Mouse (Mus musculus) limb, embryonic 15.5 days (tissue): Measurements from ENCODE around the gene Acp7. TPM values are rescaled to one million over a fixed set of nuclear protein-coding genes. Genes with fewer than 3 reads are reported as not detected.

Experiments
- ATAC-seq: fragments of 200-750 bp; cut with Nextera tagmentation; 2 replicates; pipeline ENCODE4 v1.8.0; 2017; ENCODE audit warnings: low read depth, moderate TSS enrichment; ENCODE audit not compliant: insufficient number of reproducible peaks, low FRiP score, low TSS enrichment
- H3K27ac ChIP-seq: fragments of 300-500 bp; sonication (generic); 2 replicates; pipeline ENCODE4 v1.5.1; 2015; ENCODE audit warnings: moderate library complexity, mild to moderate bottlenecking, inconsistent platforms
- H3K27me3 ChIP-seq: fragments of 300-500 bp; sonication (generic); 2 replicates; pipeline ENCODE4 v1.6.1; 2015; ENCODE audit warnings: inconsistent platforms
- H3K36me3 ChIP-seq: fragments of 300-500 bp; sonication (generic); 2 replicates; pipeline ENCODE4 v1.6.1; 2015; ENCODE audit warnings: inconsistent platforms
- H3K4me1 ChIP-seq: fragments of 300-500 bp; sonication (generic); 2 replicates; pipeline ENCODE4 v1.6.1; 2015; ENCODE audit warnings: inconsistent platforms
- H3K4me2 ChIP-seq: fragments of 300-500 bp; sonication (generic); 2 replicates; pipeline ENCODE4 v1.6.1; 2015; ENCODE audit warnings: mild to moderate bottlenecking, inconsistent platforms
- H3K4me3 ChIP-seq: fragments of 300-500 bp; sonication (generic); 2 replicates; pipeline ENCODE4 v1.5.1; 2015; ENCODE audit warnings: mild to moderate bottlenecking, inconsistent platforms
- H3K9ac ChIP-seq: fragments of 300-500 bp; sonication (generic); 2 replicates; pipeline ENCODE4 v1.6.1; 2015; ENCODE audit warnings: inconsistent platforms
- H3K9me3 ChIP-seq: fragments of 300-500 bp; sonication (generic); 2 replicates; pipeline ENCODE4 v1.6.1; 2016; ENCODE audit warnings: inconsistent platforms
- WGBS: fragments of 180-500 bp; shearing (Covaris S2); methylation state at CpG from one replicate; pipeline ENCODE4 v1.1.7; 2015; 5-methylcytosine and 5-hydroxymethylcytosine counted together
- polyA plus RNA-seq: library from polyadenylated mRNA; unstranded; fragments of >200 nt; fragmentation: Nextera tagmentation; extraction: Ambion mirVana; gene quantifications from 2 replicates; pipeline ENCODE4 v1.2.1, GENCODE M21; 2015

The Acp7 gene
- polyA plus RNA-seq, 1 experiment from 2014 or later = 1.9 TPM

DNA sequence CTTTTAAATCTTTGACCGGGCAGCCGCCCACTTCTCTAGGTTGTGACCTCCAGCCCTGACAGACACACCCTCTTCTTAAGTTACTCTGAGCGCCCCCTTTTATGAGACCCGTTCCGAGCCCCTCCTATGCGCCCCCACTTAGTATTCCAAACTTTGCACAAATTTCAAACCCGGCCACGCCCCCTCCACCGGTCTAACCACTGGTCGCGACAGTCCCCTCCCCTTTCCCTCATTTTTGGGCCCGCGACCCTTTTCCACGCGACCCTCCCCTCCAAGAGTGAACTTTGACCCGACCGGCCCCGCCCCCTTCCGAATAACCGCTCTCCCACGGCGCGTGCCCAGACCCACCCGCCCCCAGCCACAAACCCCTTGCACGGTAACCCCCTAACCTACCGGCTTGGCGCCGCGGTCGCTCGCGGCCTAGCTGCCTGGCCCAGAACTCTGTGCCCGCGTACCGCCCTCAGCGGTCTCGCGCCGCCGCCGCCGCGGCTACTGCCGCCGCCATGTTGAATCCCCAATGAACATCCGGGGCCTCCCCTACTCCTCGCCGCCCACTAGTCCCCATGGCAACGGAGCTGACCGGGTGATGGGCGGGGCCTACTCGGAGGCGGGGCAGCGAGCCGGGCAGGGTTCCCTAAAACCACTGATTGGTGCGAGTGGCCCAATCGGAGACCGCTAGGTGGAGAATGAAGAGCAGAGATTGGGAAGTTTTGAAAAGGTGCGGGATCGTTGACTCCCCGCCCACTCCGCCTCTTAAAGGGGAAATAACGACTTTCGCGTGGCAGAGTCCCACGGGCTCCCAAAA, 33.3 kb downstream of the Acp7 start, which contains the start of the genes Samd4b and Pak4:
Gene Samd4b (minus strand): TSS at position 503 of the 805 bp plus-strand sequence.
Gene Pak4 (minus strand): TSS at position 544 of the 805 bp plus-strand sequence.
- Histone ChIP-seq H3K27ac (peak within 1 kb of the TSS; percentile 89), H3K9me3 (no peaks in the 10 kb centered on the region), H3K4me3 (peak within 1 kb of the TSS; percentile 61), H3K27me3 (no peaks in the 10 kb centered on the region), H3K4me1 (peaks cover 48% of the 10 kb centered on the region), H3K9ac (peak within 1 kb of the TSS; percentile 52), H3K4me2 (peak within 1 kb of the TSS; percentile 63), H3K36me3 (peaks cover 1% of the 10 kb centered on the region; the same call in 1 of the 2 replicates)
- ATAC-seq = peak; percentile 91
- under 1% methylated on average over 65 of the region's 66 CpGs for WGBS

DNA sequence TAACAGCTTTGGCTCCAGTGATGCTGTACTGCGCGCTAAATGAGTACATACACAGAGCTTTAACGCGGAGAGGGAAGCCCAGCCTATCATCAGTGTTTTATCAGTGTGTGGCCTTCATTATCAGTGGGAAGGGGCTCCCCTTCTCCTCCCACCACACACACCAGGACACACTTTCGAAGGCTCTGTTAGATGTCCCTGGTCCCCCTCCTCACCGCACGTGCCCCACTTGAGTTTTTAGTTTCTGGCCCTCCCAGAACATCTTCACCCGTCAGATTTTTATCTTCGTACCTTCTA, 33.9 kb downstream of the Acp7 start:
- peak overlapping the region; percentile 89 for H3K27ac ChIP-seq

DNA sequence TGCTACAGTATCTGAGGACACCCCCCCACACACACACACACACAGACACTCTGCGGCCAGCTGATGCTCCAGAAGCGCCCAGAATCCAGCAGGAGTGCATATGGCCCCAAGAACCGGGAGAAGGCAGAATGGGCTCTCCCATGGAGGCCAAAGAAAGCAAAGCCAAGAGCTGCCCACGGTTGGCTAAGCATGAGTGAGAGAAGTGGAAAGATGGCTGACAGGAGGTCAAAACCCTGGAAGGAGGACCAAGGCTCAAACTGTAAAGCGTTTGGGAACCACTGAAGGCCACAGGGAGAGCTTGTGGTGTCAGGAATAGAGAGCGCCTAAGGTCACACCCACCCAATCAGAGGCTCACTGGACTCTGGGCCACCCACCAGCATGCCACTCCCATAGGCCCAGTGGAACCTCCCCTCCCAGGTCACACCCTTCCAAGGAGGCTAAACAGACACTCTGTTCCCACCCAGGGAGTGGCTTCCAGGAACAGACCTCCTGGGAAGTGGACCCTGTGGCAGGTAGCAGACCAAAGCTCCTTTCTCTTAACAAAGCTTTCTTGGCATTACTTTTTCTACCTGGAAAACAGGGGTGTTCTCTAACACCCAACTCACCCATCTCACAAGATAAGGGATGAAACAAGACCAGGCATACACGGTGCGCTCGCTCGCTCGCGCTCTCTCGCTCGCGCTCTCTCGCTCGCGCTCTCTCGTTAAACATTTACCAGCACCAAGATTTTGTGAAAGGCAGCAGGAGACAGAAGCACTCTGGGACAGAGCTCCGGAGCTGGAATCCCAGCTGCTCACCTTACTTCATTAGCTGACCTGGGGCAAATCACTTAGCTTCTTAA, 34.5 kb downstream of the Acp7 start:
- Histone ChIP-seq H3K4me2 (peak overlapping the region; percentile 63), H3K9me3 (no peaks in the 10 kb centered on the region), H3K4me1 (peaks cover 58% of the 10 kb centered on the region), H3K9ac (0 out of 2 replicates have a peak overlapping the region, but pooled peaks have one; percentile 5), H3K36me3 (peaks cover 5% of the 10 kb centered on the region; the same call in 1 of the 2 replicates), H3K27ac (peak overlapping the region; percentile 89), H3K4me3 (peak overlapping the region; percentile 61), H3K27me3 (no peaks in the 10 kb centered on the region)
- 32% methylated on average over 20 of the region's 20 CpGs for WGBS
- no peak for ATAC-seq

More for the DNA sequence above, 33.9 kb downstream of the Acp7 start:
- Histone ChIP-seq H3K4me2 (peak overlapping the region; percentile 63), H3K9me3 (no peaks in the 10 kb centered on the region), H3K27me3 (no peaks in the 10 kb centered on the region), H3K4me3 (peak overlapping the region; percentile 61), H3K4me1 (peaks cover 54% of the 10 kb centered on the region), H3K36me3 (peaks cover 5% of the 10 kb centered on the region; the same call in 1 of the 2 replicates), H3K9ac (0 out of 2 replicates have a peak overlapping the region, but pooled peaks have one; percentile 52)
- ATAC-seq = no peak
- WGBS = 6% methylated on average over 9 of the region's 9 CpGs

DNA sequence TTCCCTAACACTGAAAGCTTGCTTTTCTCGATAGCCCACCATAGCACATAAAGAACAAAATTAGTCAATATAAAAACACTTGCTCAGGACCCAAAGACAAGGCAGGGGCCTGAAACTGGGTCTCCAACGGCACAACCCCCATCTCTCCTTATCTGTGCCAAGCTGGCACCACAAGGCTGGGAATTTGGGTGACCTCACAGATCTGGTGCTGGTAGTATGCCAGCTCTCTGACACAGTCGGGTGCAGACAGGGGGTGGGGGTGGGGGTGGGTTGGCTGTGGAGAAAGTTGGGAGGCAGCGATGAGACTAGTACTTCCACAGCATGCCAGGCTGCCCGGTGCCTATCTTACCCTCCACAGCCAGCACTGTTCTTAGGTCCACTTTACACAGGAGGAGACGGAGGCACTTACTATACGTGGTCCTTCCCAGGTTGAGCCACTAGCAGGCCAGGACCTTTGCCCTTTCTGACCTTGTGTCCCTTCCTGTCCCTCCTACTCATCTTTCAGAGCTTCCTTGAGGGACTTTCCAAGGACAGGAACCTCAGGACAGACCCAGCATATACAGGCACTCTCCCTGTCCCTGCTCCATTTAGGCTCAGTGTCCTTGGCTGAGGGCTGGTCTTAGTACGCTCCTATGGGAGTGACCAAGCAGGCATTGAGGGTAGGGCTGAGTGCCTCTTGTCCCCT, 35.2 kb downstream of the Acp7 start:
- H3K27me3 ChIP-seq = no peaks in the 10 kb centered on the region
- H3K9ac ChIP-seq = 0 out of 2 replicates have a peak overlapping the region, but pooled peaks have one; percentile 7
- H3K4me3 ChIP-seq = peak overlapping the region; percentile 61; the same call in 1 of the 2 replicates
- H3K4me2 ChIP-seq = peak overlapping the region; percentile 63; the same call in 1 of the 2 replicates
- peaks cover 5% of the 10 kb centered on the region; the same call in 1 of the 2 replicates for H3K36me3 ChIP-seq
- peaks cover 53% of the 10 kb centered on the region for H3K4me1 ChIP-seq
- ATAC-seq = no peak
- H3K27ac ChIP-seq = no peak overlapping the region
- WGBS = 81% methylated on average over 8 of the region's 8 CpGs
- H3K9me3 ChIP-seq = no peaks in the 10 kb centered on the region

DNA sequence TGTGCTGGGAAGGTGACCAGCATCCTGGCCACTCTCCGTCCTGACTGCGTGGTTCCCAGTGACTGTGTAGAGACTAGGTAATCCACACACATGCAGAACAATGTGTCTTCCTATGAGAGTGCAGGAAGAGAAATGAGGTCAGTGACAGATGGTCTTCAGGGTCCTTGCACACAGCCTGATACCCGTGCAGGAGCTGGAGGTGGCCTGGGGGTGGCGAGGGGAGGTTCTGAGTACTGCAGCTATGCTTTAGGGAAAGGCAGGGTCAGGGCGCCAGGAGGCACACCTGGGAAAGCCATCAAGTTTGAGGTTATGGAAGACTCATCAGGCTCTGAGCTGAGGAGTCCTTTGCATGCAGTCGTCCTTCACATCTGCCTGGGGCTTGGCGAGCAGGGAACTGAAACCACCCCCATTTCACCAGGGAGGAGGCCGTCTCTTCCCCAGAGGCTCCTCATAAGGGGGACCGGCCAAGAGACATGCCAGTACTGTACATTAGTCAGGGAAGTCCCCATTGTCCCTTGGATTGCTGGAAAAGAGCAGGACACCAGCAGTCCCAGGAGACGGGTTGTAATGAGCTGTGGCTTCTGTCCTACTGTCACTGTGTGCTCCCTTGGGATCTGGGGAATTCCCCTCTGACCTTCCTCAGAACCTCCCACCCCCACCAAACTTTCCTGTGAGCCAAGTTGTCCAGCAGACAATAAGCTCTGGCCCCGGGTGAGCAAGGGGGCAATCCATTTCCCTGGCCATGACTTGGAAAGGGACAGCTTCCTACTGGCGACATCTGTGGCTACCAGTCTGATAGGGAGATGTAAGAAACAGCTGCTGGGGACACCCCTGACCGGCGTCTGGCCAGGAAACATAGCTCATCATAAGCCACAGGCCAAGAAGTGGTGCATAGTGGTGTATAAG, 37.7 kb downstream of the Acp7 start:
- peaks cover 5% of the 10 kb centered on the region; the same call in 1 of the 2 replicates for H3K36me3 ChIP-seq
- H3K4me2 ChIP-seq = no peak overlapping the region
- no peaks in the 10 kb centered on the region for H3K27me3 ChIP-seq
- no peak for ATAC-seq
- H3K4me3 ChIP-seq = no peak overlapping the region
- no peaks in the 10 kb centered on the region for H3K9me3 ChIP-seq
- peaks cover 63% of the 10 kb centered on the region for H3K4me1 ChIP-seq
- H3K9ac ChIP-seq = no peak overlapping the region
- peak overlapping the region; percentile 33; the same call in 1 of the 2 replicates for H3K27ac ChIP-seq
- 44% methylated on average over 14 of the region's 14 CpGs for WGBS

DNA sequence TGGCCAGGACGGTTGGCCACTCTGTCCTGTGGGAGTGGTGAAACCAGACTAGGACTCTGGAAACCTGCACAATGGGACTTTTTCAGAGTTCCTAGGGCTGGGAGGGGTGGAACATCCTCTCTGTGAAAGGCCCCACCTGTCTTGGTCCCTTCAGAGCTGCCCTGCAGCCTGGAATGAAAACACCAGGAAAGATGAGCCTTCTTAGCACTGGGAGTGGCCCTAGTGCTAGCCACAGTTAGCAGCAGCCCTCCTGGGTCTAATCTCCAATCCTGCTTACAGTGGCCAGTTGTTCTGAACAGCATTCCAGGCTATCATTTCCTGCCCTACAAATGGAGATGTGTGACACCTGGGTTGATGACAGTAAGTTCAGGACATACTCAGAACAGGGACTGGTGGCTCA, 39.3 kb downstream of the Acp7 start:
- no peak overlapping the region for H3K27ac ChIP-seq
- no peak overlapping the region for H3K4me3 ChIP-seq
- ATAC-seq = no peak
- no peaks in the 10 kb centered on the region for H3K27me3 ChIP-seq
- no peak overlapping the region for H3K9ac ChIP-seq
- WGBS = 71% methylated on average over 1 of the region's 1 CpGs
- no peak overlapping the region for H3K4me2 ChIP-seq
- peaks cover 73% of the 10 kb centered on the region for H3K4me1 ChIP-seq
- H3K9me3 ChIP-seq = no peaks in the 10 kb centered on the region
- H3K36me3 ChIP-seq = peaks cover 5% of the 10 kb centered on the region; the same call in 1 of the 2 replicates

DNA sequence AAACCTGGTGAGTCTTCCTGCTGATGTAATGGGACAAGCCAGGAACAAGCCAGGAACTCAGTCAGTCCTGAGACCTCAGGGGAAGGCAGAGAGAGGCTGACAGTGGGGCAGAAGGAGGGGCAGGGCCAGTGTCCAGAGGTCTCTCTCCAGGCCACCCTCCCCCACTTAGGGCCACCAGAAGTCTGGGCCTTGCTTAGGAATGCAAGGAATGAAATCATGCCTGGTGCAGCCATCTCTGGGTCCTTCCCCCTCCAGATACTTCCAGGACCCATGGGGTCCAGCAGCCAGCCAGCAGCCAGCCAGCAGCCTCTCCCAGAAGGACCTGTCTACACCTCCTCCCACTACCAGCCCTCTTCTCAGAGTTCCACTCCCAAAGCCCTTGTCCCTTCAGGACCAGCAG, 43.5 kb downstream of the Acp7 start:
- Histone ChIP-seq H3K36me3 (peaks cover 2% of the 10 kb centered on the region; the same call in 1 of the 2 replicates), H3K4me1 (peaks cover 70% of the 10 kb centered on the region), H3K9ac (peak overlapping the region; percentile 11; the same call in 1 of the 2 replicates), H3K4me2 (no peak overlapping the region), H3K9me3 (no peaks in the 10 kb centered on the region), H3K27me3 (no peaks in the 10 kb centered on the region), H3K27ac (peak overlapping the region; percentile 38; the same call in 1 of the 2 replicates), H3K4me3 (no peak overlapping the region)
- ATAC-seq = no peak

DNA sequence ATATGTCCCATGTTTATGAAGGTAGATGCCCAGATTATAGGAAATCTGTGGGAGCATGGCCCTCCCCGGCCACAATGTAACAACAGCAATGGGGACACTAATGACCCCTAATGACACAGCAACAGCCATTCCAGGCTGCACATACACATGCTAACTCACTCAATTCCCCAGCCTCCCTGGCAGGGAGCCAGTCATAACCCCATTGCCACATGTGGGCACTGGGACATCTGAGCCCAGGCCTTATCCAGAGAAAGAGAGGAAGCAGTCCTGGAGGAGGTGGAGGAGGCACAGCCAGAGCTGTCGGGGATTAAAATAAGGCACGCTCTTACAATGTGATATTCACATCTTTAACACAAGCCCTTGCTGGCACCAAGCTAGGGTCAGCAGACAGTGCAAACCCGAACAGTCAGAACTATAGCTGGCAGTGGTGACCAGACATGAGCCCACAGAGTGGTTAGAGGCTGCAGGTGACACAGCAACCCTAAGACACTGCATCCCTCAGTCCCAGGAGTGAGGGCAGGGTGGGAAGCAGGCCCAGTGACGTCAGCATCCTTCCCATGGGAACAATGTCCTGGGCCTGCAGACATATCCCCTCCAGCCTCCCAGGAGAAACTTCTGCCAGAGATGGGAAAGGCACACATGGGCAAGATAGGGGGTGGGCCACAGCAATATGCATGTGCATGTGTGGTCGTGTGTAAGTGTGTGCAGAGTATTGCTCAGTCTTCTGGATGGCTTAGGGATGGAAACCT, 44.3 kb downstream of the Acp7 start:
- peak overlapping the region; percentile 38 for H3K27ac ChIP-seq
- no peak overlapping the region for H3K4me2 ChIP-seq
- ATAC-seq = no peak
- no peaks in the 10 kb centered on the region for H3K36me3 ChIP-seq
- 41% methylated on average over 6 of the region's 6 CpGs for WGBS
- no peaks in the 10 kb centered on the region for H3K9me3 ChIP-seq
- peaks cover 63% of the 10 kb centered on the region for H3K4me1 ChIP-seq
- no peaks in the 10 kb centered on the region for H3K27me3 ChIP-seq
- H3K4me3 ChIP-seq = no peak overlapping the region
- H3K9ac ChIP-seq = no peak overlapping the region

DNA sequence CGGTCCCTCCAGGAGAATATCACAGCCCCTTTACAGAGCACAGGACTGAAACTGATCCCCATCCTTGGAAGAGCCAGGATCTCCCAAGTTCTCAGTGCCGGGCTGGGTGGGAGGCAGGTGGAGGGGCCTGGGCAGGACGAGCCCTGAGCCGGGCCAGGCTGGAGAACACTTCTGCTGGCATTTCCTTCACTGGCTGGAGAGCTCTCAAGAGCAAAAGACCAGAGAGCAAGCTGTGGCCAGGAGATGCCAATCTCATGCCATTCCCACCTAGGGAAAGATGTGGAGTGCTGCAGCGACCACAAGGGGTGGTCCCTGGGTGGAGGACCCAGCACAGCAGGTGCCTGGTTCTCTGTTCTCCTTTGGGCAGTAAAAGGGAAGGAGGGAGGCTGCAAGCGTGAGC, 46.1 kb downstream of the Acp7 start:
- Histone ChIP-seq H3K9ac (no peak overlapping the region), H3K4me1 (peaks cover 61% of the 10 kb centered on the region), H3K9me3 (no peaks in the 10 kb centered on the region), H3K4me3 (no peak overlapping the region), H3K4me2 (no peak overlapping the region), H3K27ac (0 out of 2 replicates have a peak overlapping the region, but pooled peaks have one; percentile 33), H3K27me3 (no peaks in the 10 kb centered on the region), H3K36me3 (no peaks in the 10 kb centered on the region)
- 61% methylated on average over 6 of the region's 6 CpGs for WGBS
- no peak for ATAC-seq

DNA sequence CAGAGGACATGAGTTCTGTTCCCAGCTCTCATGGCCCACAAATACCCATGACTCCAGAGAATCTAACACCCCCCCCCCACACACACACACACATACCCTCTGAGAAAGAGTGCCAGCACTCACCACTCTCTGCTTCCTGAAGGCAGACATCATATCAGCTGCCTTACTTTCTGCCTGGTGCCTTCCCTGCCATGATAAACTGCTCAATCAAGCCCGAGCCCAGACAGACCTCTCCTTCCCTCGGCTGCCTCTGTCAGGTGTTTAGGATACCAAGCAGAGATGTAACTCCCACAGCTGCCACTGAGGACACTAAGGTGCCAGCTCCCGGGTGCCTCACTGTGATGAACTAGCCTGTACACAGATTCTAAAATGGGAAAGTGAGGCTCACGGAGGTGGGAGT, 46.7 kb downstream of the Acp7 start:
- WGBS = 72% methylated on average over 4 of the region's 4 CpGs
- H3K4me1 ChIP-seq = peaks cover 64% of the 10 kb centered on the region

More for the DNA sequence above, 46.7 kb downstream of the Acp7 start:
- ATAC-seq = no peak
- Histone ChIP-seq H3K27me3 (no peaks in the 10 kb centered on the region), H3K27ac (0 out of 2 replicates have a peak overlapping the region, but pooled peaks have one; percentile 24), H3K4me3 (no peak overlapping the region), H3K4me2 (no peak overlapping the region), H3K9me3 (no peaks in the 10 kb centered on the region), H3K9ac (no peak overlapping the region), H3K36me3 (no peaks in the 10 kb centered on the region)
